Mouse (Mus musculus): ENCODE measurements around the gene Fggy. TPM values are rescaled to one million over a fixed set of nuclear protein-coding genes. Genes with fewer than 3 reads are reported as not detected.

Gene Fggy
- polyA plus RNA-seq, 1 experiment = 10.8 TPM

GRCm38 (mm10) chr4:95884184-95885145, 327.2 kb downstream of the Fggy start:
- TF ChIP-seq CEBPB (IDR thresholded peaks at IDR 0.05; ENCODE audit: low read depth) (no peak), MYOG (IDR thresholded peaks at IDR 0.05; ENCODE audit: control insufficient read depth, extremely low read depth, insufficient read length) (no peak), CTCF (IDR thresholded peaks at IDR 0.05; ENCODE audit: control insufficient read depth, insufficient read depth, insufficient read length) (no peak), USF1 (IDR thresholded peaks at IDR 0.05; ENCODE audit: low read depth) (no peak), MYOD1 (IDR thresholded peaks at IDR 0.05; ENCODE audit: control insufficient read depth, insufficient read length, low read depth) (no peak), FOSL1 (IDR thresholded peaks at IDR 0.05; ENCODE audit: insufficient read depth, low read length, poor library complexity, severe bottlenecking) (no peak), MAX (IDR thresholded peaks at IDR 0.05) (no peak)
- Histone ChIP-seq H3K27me3 (ENCODE audit: control insufficient read depth, insufficient read depth, insufficient read length) (no peaks in the 10 kb centered on the region), H3K4me3 (ENCODE audit: insufficient read depth, poor library complexity, severe bottlenecking) (no peak overlapping the region), H3ac (ENCODE audit: control insufficient read depth, insufficient read length, low read depth) (no peak overlapping the region), H3K79me2 (ENCODE audit: control insufficient read depth, insufficient read depth) (no peaks in the 10 kb centered on the region), H3K79me3 (ENCODE audit: low read depth) (no peaks in the 10 kb centered on the region), H3K36me3 (ENCODE audit: control insufficient read depth, insufficient read depth) (no peaks in the 10 kb centered on the region)

GRCm38 (mm10) chr4:95895199-95895754, 338.0 kb downstream of the Fggy start:
- Histone ChIP-seq H3K79me2 (ENCODE audit: control insufficient read depth, insufficient read depth) (no peaks in the 10 kb centered on the region), H3ac (ENCODE audit: control insufficient read depth, insufficient read length, low read depth) (no peak overlapping the region), H3K36me3 (ENCODE audit: control insufficient read depth, insufficient read depth) (no peaks in the 10 kb centered on the region), H3K27me3 (ENCODE audit: control insufficient read depth, insufficient read depth, insufficient read length) (no peaks in the 10 kb centered on the region), H3K79me3 (ENCODE audit: low read depth) (no peaks in the 10 kb centered on the region), H3K4me3 (ENCODE audit: insufficient read depth, poor library complexity, severe bottlenecking) (no peak overlapping the region)
- TF ChIP-seq CEBPB (IDR thresholded peaks at IDR 0.05; ENCODE audit: low read depth) = no peak
- TF ChIP-seq MAX (IDR thresholded peaks at IDR 0.05) = no peak

GRCm38 (mm10) chr4:95896571-95896970, 339.3 kb downstream of the Fggy start:
- no peak for TF ChIP-seq CTCF (IDR thresholded peaks at IDR 0.05; ENCODE audit: control insufficient read depth, insufficient read depth, insufficient read length)
- no peak for TF ChIP-seq USF1 (IDR thresholded peaks at IDR 0.05; ENCODE audit: low read depth)

GRCm38 (mm10) chr4:95897236-95897874, 340.0 kb downstream of the Fggy start:
- TF ChIP-seq CTCF (IDR thresholded peaks at IDR 0.05; ENCODE audit: control insufficient read depth, insufficient read depth, insufficient read length) (no peak), FOSL1 (IDR thresholded peaks at IDR 0.05; ENCODE audit: insufficient read depth, low read length, poor library complexity, severe bottlenecking) (no peak), CEBPB (IDR thresholded peaks at IDR 0.05; ENCODE audit: low read depth) (no peak), MAX (IDR thresholded peaks at IDR 0.05) (no peak), USF1 (IDR thresholded peaks at IDR 0.05; ENCODE audit: low read depth) (no peak), MYOG (IDR thresholded peaks at IDR 0.05; ENCODE audit: control insufficient read depth, extremely low read depth, insufficient read length) (no peak), MYOD1 (IDR thresholded peaks at IDR 0.05; ENCODE audit: control insufficient read depth, insufficient read length, low read depth) (no peak)
- Histone ChIP-seq H3K79me3 (ENCODE audit: low read depth) (no peaks in the 10 kb centered on the region), H3K27me3 (ENCODE audit: control insufficient read depth, insufficient read depth, insufficient read length) (no peaks in the 10 kb centered on the region), H3ac (ENCODE audit: control insufficient read depth, insufficient read length, low read depth) (no peak overlapping the region), H3K79me2 (ENCODE audit: control insufficient read depth, insufficient read depth) (no peaks in the 10 kb centered on the region), H3K4me3 (ENCODE audit: insufficient read depth, poor library complexity, severe bottlenecking) (no peak overlapping the region), H3K36me3 (ENCODE audit: control insufficient read depth, insufficient read depth) (no peaks in the 10 kb centered on the region)

More at GRCm38 (mm10) chr4:95896571-95896970, 339.3 kb downstream of the Fggy start:
- no peaks in the 10 kb centered on the region for H3K36me3 ChIP-seq (ENCODE audit: control insufficient read depth, insufficient read depth)
- H3ac ChIP-seq (ENCODE audit: control insufficient read depth, insufficient read length, low read depth) = no peak overlapping the region
- H3K4me3 ChIP-seq (ENCODE audit: insufficient read depth, poor library complexity, severe bottlenecking) = no peak overlapping the region
- H3K79me3 ChIP-seq (ENCODE audit: low read depth) = no peaks in the 10 kb centered on the region
- H3K79me2 ChIP-seq (ENCODE audit: control insufficient read depth, insufficient read depth) = no peaks in the 10 kb centered on the region
- H3K27me3 ChIP-seq (ENCODE audit: control insufficient read depth, insufficient read depth, insufficient read length) = no peaks in the 10 kb centered on the region

GRCm38 (mm10) chr4:95898714-95899113, 341.4 kb downstream of the Fggy start:
- Histone ChIP-seq H3K4me3 (ENCODE audit: insufficient read depth, poor library complexity, severe bottlenecking) (no peak overlapping the region), H3K36me3 (ENCODE audit: control insufficient read depth, insufficient read depth) (no peaks in the 10 kb centered on the region), H3K79me2 (ENCODE audit: control insufficient read depth, insufficient read depth) (no peaks in the 10 kb centered on the region), H3ac (ENCODE audit: control insufficient read depth, insufficient read length, low read depth) (no peak overlapping the region), H3K79me3 (ENCODE audit: low read depth) (no peaks in the 10 kb centered on the region), H3K27me3 (ENCODE audit: control insufficient read depth, insufficient read depth, insufficient read length) (no peaks in the 10 kb centered on the region)
- TF ChIP-seq CEBPB (IDR thresholded peaks at IDR 0.05; ENCODE audit: low read depth) = no peak
- no peak for TF ChIP-seq MYOG (IDR thresholded peaks at IDR 0.05; ENCODE audit: control insufficient read depth, extremely low read depth, insufficient read length)
- no peak for TF ChIP-seq FOSL1 (IDR thresholded peaks at IDR 0.05; ENCODE audit: insufficient read depth, low read length, poor library complexity, severe bottlenecking)
- TF ChIP-seq CTCF (IDR thresholded peaks at IDR 0.05; ENCODE audit: control insufficient read depth, insufficient read depth, insufficient read length) = no peak
- TF ChIP-seq MYOD1 (IDR thresholded peaks at IDR 0.05; ENCODE audit: control insufficient read depth, insufficient read length, low read depth) = no peak
- no peak for TF ChIP-seq MAX (IDR thresholded peaks at IDR 0.05)
- no peak for TF ChIP-seq USF1 (IDR thresholded peaks at IDR 0.05; ENCODE audit: low read depth)
